Mouse (Mus musculus) CD4-positive, CD25-positive, alpha-beta regulatory T cell, adult 9 weeks (primary cell): ENCODE data around the gene Kif18b. TPM values are rescaled to one million over a fixed set of nuclear protein-coding genes. Genes with fewer than 3 reads are reported as not detected.

Experiments used
- polyA plus RNA-seq: library from polyadenylated mRNA; unstranded; fragments of 100-300 nt; shearing (Covaris generic); gene quantifications from one replicate; pipeline ENCODE4 v1.2.1, GENCODE M21; 2017

Kif18b gene
- 2.6 TPM for polyA plus RNA-seq

GRCm38 (mm10) chr11:102924557-102925350 is at the start of gene Kif18b:
Gene Kif18b, minus strand, starts transcription at chr11:102925124.

GRCm38 (mm10) chr11:102946265-102946991 is 21.5 kb upstream of the Kif18b start, which contains the start of gene C1ql1:
Gene C1ql1, minus strand, starts transcription at chr11:102946688.

DNA sequence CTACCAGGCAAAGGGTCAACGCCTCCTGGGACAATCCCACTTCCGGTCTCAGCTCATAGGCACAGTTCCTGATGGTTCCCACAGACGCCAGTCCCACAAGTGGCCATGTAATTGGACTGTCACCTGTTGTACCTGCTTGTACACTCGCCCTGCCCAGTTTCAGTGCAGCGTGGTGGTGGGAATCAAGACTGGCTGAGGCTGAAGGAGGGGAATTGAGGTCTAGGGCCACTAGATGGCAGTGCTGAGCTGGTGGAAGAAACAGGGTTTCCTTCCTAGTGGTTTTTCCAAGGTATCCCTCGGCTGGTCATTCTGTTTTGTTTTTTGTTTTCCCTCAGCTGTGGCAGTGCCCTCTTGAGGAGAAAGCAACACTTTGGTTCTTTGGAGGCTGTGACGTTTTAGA is 24.2 kb downstream of the Kif18b start, which contains the start of gene Gfap:
Gfap (minus strand) TSS at position 150 of the 400 bp plus-strand sequence.

GRCm38 (mm10) chr11:102884616-102885219 is 40.2 kb downstream of the Kif18b start, which contains the start of gene Fam187a:
Gene Fam187a, plus strand, starts transcription at chr11:102885169.

GRCm38 (mm10) chr11:102880585-102881313 is 44.2 kb downstream of the Kif18b start, which contains the start of the genes Eftud2 and Ccdc103:
Gene Eftud2, minus strand, starts transcription at chr11:102880985.
Gene Ccdc103, plus strand, starts transcription at chr11:102881204.

Other genes starting within 250 kb of the Kif18b start
- gene Ccdc43, start 227.3 kb downstream of the Kif18b start, polyA plus RNA-seq, result 44.1 TPM
- gene Adam11, start 163.7 kb downstream of the Kif18b start, polyA plus RNA-seq, result 0.14 TPM
- gene Gjc1, start 105.4 kb downstream of the Kif18b start, polyA plus RNA-seq, result 0.11 TPM
- not detected for gene Higd1b, start 89.3 kb downstream of the Kif18b start, polyA plus RNA-seq
- gene Eftud2, start 44.1 kb downstream of the Kif18b start, polyA plus RNA-seq, result 189 TPM
- not detected for gene Ccdc103, start 43.9 kb downstream of the Kif18b start, polyA plus RNA-seq
- gene Fam187a, start 40.0 kb downstream of the Kif18b start, polyA plus RNA-seq, result not detected
- 0.10 TPM for gene Gfap, start 24.2 kb downstream of the Kif18b start, polyA plus RNA-seq
- gene C1ql1, start 21.6 kb upstream of the Kif18b start, polyA plus RNA-seq, result not detected
- gene Nmt1, start 103.1 kb upstream of the Kif18b start, polyA plus RNA-seq, result 81.7 TPM
- gene Dcakd, start 103.2 kb upstream of the Kif18b start, polyA plus RNA-seq, result 34.8 TPM
- not detected for gene Plcd3, start 176.5 kb upstream of the Kif18b start, polyA plus RNA-seq
- 57.4 TPM for gene Acbd4, start 176.6 kb upstream of the Kif18b start, polyA plus RNA-seq
- 4.0 TPM for gene Hexim1, start 191.1 kb upstream of the Kif18b start, polyA plus RNA-seq
- gene Hexim2, start 207.3 kb upstream of the Kif18b start, polyA plus RNA-seq, result 3.8 TPM
- gene Fmnl1, start 246.0 kb upstream of the Kif18b start, polyA plus RNA-seq, result 56.4 TPM